Mouse (Mus musculus): ENCODE measurements around the gene Hist1h2ao. TPM values are rescaled to one million over a fixed set of nuclear protein-coding genes. Genes with fewer than 3 reads are reported as not detected.

Gene Hist1h2ao
- polyA plus RNA-seq, 1 experiment from 2014 or later, result not detected

DNA sequence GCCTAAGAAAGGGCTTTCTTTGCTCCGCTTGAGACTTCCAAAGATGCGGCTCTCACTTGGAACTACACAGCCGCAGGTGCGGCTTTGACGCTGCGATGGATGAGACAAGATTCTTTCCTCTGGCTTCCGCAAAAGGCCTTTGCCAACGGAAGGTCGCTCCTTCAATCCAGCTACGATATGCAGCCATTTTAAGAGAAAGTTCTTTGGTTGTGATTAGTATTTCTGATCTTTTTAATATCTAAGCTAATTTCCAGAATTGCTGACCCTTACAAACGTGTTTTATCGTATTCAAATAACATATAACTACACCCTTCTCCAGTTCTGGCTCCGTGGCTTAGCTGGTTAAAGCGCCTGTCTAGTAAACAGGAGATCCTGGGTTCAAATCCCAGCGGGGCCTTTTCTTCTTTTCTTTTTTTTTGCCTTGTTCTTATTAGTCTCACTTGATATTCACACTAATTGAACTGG, 45.5 kb downstream of the Hist1h2ao start:
- Histone ChIP-seq H3K4me3 (ENCODE audit: low read depth, low read length) (peak overlapping the region; percentile 48), H3K9ac (ENCODE audit: low read depth, low read length) (peak overlapping the region; percentile 40; the same call in 1 of the 2 replicates), H3K27ac (ENCODE audit: low read depth, low read length) (no peak overlapping the region), H3K36me3 (ENCODE audit: control insufficient read depth, insufficient read depth, low read length) (no peaks in the 10 kb centered on the region), H3K27me3 (ENCODE audit: control insufficient read depth, insufficient read depth, low read length) (no peaks in the 10 kb centered on the region), H3K4me1 (replicated peaks; ENCODE audit: control insufficient read depth, insufficient read depth, low read length) (no peaks in the 10 kb centered on the region), H3K9me3 (ENCODE audit: control insufficient read depth, low read length) (no peaks in the 10 kb centered on the region), H3K4me2 (replicated peaks; ENCODE audit: low read depth, low read length) (peak overlapping the region; percentile 43)
- peak; percentile 56; the same call in 1 of the 2 replicates for ATAC-seq (ENCODE audit: low FRiP score)
- peak; percentile 81 for DNase-seq (ENCODE audit: low spot score)
- 0% methylated on average over 15 of the region's 15 CpGs for WGBS

Other genes starting within 250 kb of the Hist1h2ao start
- gene Olfr1364, start 228.7 kb upstream of the Hist1h2ao start, polyA plus RNA-seq (2014; fragmentation: Nextera tagmentation; extraction: Ambion mirVana), result not detected in 2 replicates
- not detected in 2 replicates for gene Olfr1362, start 196.4 kb upstream of the Hist1h2ao start, polyA plus RNA-seq (2014; fragmentation: Nextera tagmentation; extraction: Ambion mirVana)
- not detected in 2 replicates for gene Olfr11, start 167.9 kb upstream of the Hist1h2ao start, polyA plus RNA-seq (2014; fragmentation: Nextera tagmentation; extraction: Ambion mirVana)
- not detected in 2 replicates for gene Olfr1361, start 147.1 kb upstream of the Hist1h2ao start, polyA plus RNA-seq (2014; fragmentation: Nextera tagmentation; extraction: Ambion mirVana)
- gene Olfr1360, start 133.1 kb upstream of the Hist1h2ao start, polyA plus RNA-seq (2014; fragmentation: Nextera tagmentation; extraction: Ambion mirVana), result not detected in 2 replicates
- not detected in 2 replicates for gene Olfr1359, start 112.4 kb upstream of the Hist1h2ao start, polyA plus RNA-seq (2014; fragmentation: Nextera tagmentation; extraction: Ambion mirVana)
- 2.1 and 3.0 TPM in 2 replicates for gene Hist1h2bl, start 94.3 kb upstream of the Hist1h2ao start, polyA plus RNA-seq (2014; fragmentation: Nextera tagmentation; extraction: Ambion mirVana)
- gene Hist1h2ai, start 94.0 kb upstream of the Hist1h2ao start, polyA plus RNA-seq (2014; fragmentation: Nextera tagmentation; extraction: Ambion mirVana), result 17.3 and 25.6 TPM in 2 replicates
- gene Hist1h3h, start 92.8 kb upstream of the Hist1h2ao start, polyA plus RNA-seq (2014; fragmentation: Nextera tagmentation; extraction: Ambion mirVana), result 12.7 and 20.0 TPM in 2 replicates
- gene Hist1h2bm, start 88.4 kb upstream of the Hist1h2ao start, polyA plus RNA-seq (2014; fragmentation: Nextera tagmentation; extraction: Ambion mirVana), result 4.2 and 4.3 TPM in 2 replicates
- 0.94 and 1.4 TPM in 2 replicates for gene Hist1h4j, start 75.4 kb upstream of the Hist1h2ao start, polyA plus RNA-seq (2014; fragmentation: Nextera tagmentation; extraction: Ambion mirVana)
- 2.4 and 8.0 TPM in 2 replicates for gene Hist1h4k, start 60.0 kb upstream of the Hist1h2ao start, polyA plus RNA-seq (2014; fragmentation: Nextera tagmentation; extraction: Ambion mirVana)
- gene Hist1h2ak, start 56.6 kb upstream of the Hist1h2ao start, polyA plus RNA-seq (2014; fragmentation: Nextera tagmentation; extraction: Ambion mirVana), result 4.9 and 6.5 TPM in 2 replicates
- 0.67 and 2.2 TPM in 2 replicates for gene Hist1h2bn, start 56.3 kb upstream of the Hist1h2ao start, polyA plus RNA-seq (2014; fragmentation: Nextera tagmentation; extraction: Ambion mirVana)
- 19.1 TPM in 2 replicates for gene Hist1h1b, start 29.8 kb upstream of the Hist1h2ao start, polyA plus RNA-seq (2014; fragmentation: Nextera tagmentation; extraction: Ambion mirVana)
- 232 and 252 TPM in 2 replicates for gene Hist1h3i, start 27.1 kb upstream of the Hist1h2ao start, polyA plus RNA-seq (2014; fragmentation: Nextera tagmentation; extraction: Ambion mirVana)
- gene Hist1h2an, start 23.2 kb upstream of the Hist1h2ao start, polyA plus RNA-seq (2014; fragmentation: Nextera tagmentation; extraction: Ambion mirVana), result 1.4 and 8.5 TPM in 2 replicates
- 2.2 and 2.9 TPM in 2 replicates for gene Hist1h2bp, start 23.0 kb upstream of the Hist1h2ao start, polyA plus RNA-seq (2014; fragmentation: Nextera tagmentation; extraction: Ambion mirVana)
- 17.8 and 18.7 TPM in 2 replicates for gene Hist1h2bq, start 268 bp upstream of the Hist1h2ao start, polyA plus RNA-seq (2014; fragmentation: Nextera tagmentation; extraction: Ambion mirVana)
- gene Hist1h4m, start 1.3 kb downstream of the Hist1h2ao start, polyA plus RNA-seq (2014; fragmentation: Nextera tagmentation; extraction: Ambion mirVana), result not detected in 2 replicates
- 13.4 and 14.6 TPM in 2 replicates for gene Hist1h4n, start 21.7 kb downstream of the Hist1h2ao start, polyA plus RNA-seq (2014; fragmentation: Nextera tagmentation; extraction: Ambion mirVana)
- gene Hist1h2ap, start 23.0 kb downstream of the Hist1h2ao start, polyA plus RNA-seq (2014; fragmentation: Nextera tagmentation; extraction: Ambion mirVana), result 4,676 and 4,856 TPM in 2 replicates
- gene Hist1h2br, start 23.3 kb downstream of the Hist1h2ao start, polyA plus RNA-seq (2014; fragmentation: Nextera tagmentation; extraction: Ambion mirVana), result 18.1 and 18.6 TPM in 2 replicates
- gene Zfp184, start 134.6 kb downstream of the Hist1h2ao start, polyA plus RNA-seq (2014; fragmentation: Nextera tagmentation; extraction: Ambion mirVana), result 25.7 and 27.8 TPM in 2 replicates
- gene Pom121l2, start 170.7 kb downstream of the Hist1h2ao start, polyA plus RNA-seq (2014; fragmentation: Nextera tagmentation; extraction: Ambion mirVana), result 0.11 TPM in 2 replicates
- 0.51 TPM in 1 of 2 replicates, not detected in the other for gene Prss16, start 199.3 kb downstream of the Hist1h2ao start, polyA plus RNA-seq (2014; fragmentation: Nextera tagmentation; extraction: Ambion mirVana)
- gene Hist1h2ah, start 225.1 kb downstream of the Hist1h2ao start, polyA plus RNA-seq (2014; fragmentation: Nextera tagmentation; extraction: Ambion mirVana), result 8.4 and 11.9 TPM in 2 replicates
- gene Hist1h2bk, start 225.4 kb downstream of the Hist1h2ao start, polyA plus RNA-seq (2014; fragmentation: Nextera tagmentation; extraction: Ambion mirVana), result 7.2 and 10.2 TPM in 2 replicates
- gene Hist1h4i, start 230.9 kb downstream of the Hist1h2ao start, polyA plus RNA-seq (2014; fragmentation: Nextera tagmentation; extraction: Ambion mirVana), result 31.2 and 31.4 TPM in 2 replicates
- gene Hist1h2ag, start 232.5 kb downstream of the Hist1h2ao start, polyA plus RNA-seq (2014; fragmentation: Nextera tagmentation; extraction: Ambion mirVana), result 58.7 and 60.3 TPM in 2 replicates
- gene Hist1h2bj, start 232.7 kb downstream of the Hist1h2ao start, polyA plus RNA-seq (2014; fragmentation: Nextera tagmentation; extraction: Ambion mirVana), result 14.0 and 15.2 TPM in 2 replicates